Mouse (Mus musculus) cortical plate, adult 2 months (tissue): ENCODE measurements at regions not wholly inside any gene's neighbourhood (a gene's known extent, or its start where the extent isn't known, plus 50 kb on each side); places are given as distances from the start of the nearest gene placed in this dataset.

Experiments used
- CTCF ChIP-seq: fragments of 200-500 bp; IDR thresholded peaks from 2 replicates; pipeline ENCODE4 v1.5.1; 2011; ENCODE audit warnings: mild to moderate bottlenecking, control low read depth, low read length; ENCODE audit not compliant: insufficient read depth; ENCODE audit errors: extremely low read depth
- POLR2A ChIP-seq: fragments of 200-500 bp; IDR thresholded peaks from 2 replicates; pipeline ENCODE4 v1.6.1; 2011; ENCODE audit warnings: mild to moderate bottlenecking, low read length, control low read depth; ENCODE audit not compliant: insufficient read depth; ENCODE audit errors: extremely low read depth

GRCm38 (mm10) chr9:41889568-41890272 is 234.4 kb downstream of the Sorl1 start:
- TF ChIP-seq CTCF (no peak), POLR2A (no peak)
